Mouse (Mus musculus): ENCODE results near the gene U2af1l4.
A peak's percentile ranks its signal among the peaks of the same experiment; 100 is the strongest.

The U2af1l4 gene

DNA sequence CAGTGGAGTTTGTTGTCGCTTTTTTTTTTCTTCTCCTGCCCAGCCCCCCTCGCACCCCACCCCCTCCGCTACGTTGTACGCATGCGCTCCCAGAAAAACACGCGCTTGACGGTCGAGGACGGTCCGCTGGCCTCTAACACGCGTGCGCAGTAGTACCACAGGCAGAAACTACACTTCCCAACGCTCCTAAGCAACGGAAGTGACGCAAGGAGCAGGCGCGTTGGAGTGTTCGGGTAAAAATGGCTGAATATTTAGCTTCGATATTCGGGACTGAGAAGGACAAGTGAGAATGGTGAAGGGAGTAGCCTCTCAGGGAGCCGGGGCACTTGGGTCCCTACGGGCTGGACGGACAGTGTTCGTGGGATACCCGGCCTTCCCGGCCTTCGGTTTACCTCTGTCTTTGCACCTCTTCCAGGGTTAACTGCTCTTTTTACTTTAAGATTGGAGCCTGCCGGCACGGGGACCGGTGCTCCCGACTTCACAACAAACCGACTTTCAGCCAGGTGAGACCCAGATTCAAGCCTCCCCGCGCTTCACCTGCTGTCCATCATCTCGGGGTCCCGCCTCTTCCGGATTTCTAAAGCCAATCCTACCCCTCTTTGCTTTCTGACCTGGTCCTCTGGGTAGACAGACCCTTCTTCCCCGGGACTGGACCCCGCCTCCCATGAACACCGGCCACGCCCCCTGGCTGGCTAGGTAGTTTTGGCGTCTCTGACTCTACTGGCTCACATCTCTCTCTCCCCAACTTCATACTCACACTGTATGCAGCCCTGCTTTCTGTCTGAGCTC is at the start of gene U2af1l4, which contains the start of the genes Gm49396 and Psenen:
Gene U2af1l4, plus strand, starts transcription at position 185 of the 789 bp plus-strand sequence.
Gene Gm49396, plus strand, starts transcription at position 228 of the 789 bp plus-strand sequence.
Gene Psenen, minus strand, starts transcription at position 511 of the 789 bp plus-strand sequence.
- peak; percentile 82 to 92 for DNase-seq (ENCODE audit: low spot score in 2 of 2)

- no peak for DNase-seq (ENCODE audit: low spot score in 2 of 2)
Observed at GRCm38 (mm10) chr7:30515003-30515760, 47.9 kb upstream of the U2af1l4 start.

DNA sequence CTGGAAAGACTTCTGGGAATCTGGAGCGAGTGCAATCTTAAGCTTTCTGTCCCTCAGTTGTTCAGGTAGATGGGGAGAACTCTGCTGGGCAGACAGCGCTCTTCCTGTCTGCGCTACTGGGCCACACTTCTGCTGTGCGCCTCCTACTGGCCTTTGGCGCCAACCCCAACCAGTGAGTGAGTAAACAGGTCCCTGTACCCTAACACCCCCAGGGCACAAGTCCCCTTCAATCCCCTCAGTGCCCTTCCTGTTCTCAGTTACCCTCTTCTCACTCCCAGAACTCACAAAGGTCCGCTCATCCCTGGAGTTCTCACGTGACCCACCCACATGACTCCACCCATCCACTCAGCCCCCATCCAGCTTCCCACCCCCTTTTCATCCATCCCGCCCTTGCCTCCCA is 44.8 kb upstream of the U2af1l4 start:
- no peak for DNase-seq (ENCODE audit: low spot score in 2 of 2)

DNA sequence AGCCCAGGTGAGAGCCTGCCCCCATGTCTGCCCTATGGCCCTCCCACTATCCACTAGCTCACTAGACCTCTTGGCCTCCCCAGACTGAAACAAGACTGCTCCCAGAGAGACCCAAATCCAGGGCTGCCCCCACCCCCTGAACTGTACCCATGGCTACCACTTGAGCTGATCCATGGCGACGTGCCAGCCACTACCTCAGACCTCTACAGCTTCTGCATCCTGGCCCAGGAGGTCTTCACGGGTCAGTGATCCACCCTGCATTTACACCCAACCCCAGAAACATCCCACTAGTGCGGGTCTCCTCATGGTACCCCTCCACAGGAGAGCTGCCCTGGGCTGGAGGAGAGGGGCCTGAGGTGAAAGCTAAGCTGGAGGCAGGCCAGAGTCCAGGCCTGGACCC is 42.7 kb upstream of the U2af1l4 start:
- no peak for DNase-seq (ENCODE audit: low spot score in 2 of 2)

- no peak for DNase-seq (ENCODE audit: low spot score in 2 of 2)
Observed at GRCm38 (mm10) chr7:30520856-30521255, 42.2 kb upstream of the U2af1l4 start.

GRCm38 (mm10) chr7:30522871-30523270 is 40.2 kb upstream of the U2af1l4 start:
- no peak for DNase-seq (ENCODE audit: low spot score in 2 of 2)

GRCm38 (mm10) chr7:30524487-30524886 is 38.6 kb upstream of the U2af1l4 start:
- DNase-seq (ENCODE audit: low spot score in 2 of 2), result no peak

- DNase-seq (ENCODE audit: low spot score in 2 of 2), result no peak
Observed at GRCm38 (mm10) chr7:30525954-30526353, 37.1 kb upstream of the U2af1l4 start.

DNA sequence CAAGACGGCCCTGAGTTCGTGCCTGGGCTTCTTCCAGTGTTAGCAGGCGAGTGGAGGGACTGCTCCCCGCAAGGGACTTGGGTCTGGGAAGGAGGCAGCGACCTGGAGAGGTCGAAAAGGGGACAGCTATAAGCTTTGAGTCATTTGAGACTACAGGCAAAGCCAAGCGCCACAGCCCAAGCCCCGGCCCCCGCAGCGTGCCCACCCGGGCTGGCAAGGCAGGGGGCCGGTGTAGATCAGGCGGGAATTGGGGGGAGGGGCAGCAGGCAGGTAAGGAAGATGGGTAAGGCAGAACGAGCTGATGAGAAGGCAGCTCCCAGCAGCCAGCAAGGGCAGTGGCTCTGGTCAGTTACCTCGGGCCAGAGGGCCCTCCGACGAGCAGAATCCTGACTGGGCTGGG is 36.7 kb upstream of the U2af1l4 start:
- no peak for DNase-seq (ENCODE audit: low spot score in 2 of 2)

- no peak for DNase-seq (ENCODE audit: low spot score in 2 of 2)
Observed at GRCm38 (mm10) chr7:30526981-30527380, 36.1 kb upstream of the U2af1l4 start.

DNA sequence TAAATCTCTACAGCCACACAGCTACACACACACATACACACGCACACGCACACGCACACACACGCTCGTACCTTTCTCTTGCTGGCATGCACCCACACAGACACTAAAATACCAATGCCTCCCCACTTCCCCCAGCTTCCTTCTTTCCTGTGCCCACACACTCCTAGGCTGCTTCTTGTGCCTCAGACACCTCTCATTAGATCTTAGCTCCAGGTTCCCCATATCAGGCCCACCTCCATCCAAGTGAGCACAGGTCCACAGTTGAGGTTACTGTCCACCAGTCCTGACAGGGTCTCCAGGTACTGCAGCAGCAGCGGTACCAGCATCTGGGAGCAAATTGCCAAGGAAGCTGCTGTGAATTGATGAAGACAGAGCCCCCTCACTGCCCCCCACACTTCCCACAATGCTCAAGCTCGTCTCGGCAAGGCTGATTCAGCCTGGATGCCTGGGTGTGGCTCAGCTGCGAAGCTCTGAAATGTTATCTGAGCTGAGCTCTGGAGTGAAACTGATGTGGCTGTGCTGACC is 31.7 kb upstream of the U2af1l4 start:
- peak in 1 of 2 experiments; percentile 63 for DNase-seq (ENCODE audit: low spot score in 2 of 2)

GRCm38 (mm10) chr7:30532931-30533330 is 30.2 kb upstream of the U2af1l4 start:
- no peak for DNase-seq (ENCODE audit: low spot score in 2 of 2)

GRCm38 (mm10) chr7:30533941-30534632 is 29.0 kb upstream of the U2af1l4 start:
- DNase-seq (ENCODE audit: low spot score in 2 of 2), result no peak

DNA sequence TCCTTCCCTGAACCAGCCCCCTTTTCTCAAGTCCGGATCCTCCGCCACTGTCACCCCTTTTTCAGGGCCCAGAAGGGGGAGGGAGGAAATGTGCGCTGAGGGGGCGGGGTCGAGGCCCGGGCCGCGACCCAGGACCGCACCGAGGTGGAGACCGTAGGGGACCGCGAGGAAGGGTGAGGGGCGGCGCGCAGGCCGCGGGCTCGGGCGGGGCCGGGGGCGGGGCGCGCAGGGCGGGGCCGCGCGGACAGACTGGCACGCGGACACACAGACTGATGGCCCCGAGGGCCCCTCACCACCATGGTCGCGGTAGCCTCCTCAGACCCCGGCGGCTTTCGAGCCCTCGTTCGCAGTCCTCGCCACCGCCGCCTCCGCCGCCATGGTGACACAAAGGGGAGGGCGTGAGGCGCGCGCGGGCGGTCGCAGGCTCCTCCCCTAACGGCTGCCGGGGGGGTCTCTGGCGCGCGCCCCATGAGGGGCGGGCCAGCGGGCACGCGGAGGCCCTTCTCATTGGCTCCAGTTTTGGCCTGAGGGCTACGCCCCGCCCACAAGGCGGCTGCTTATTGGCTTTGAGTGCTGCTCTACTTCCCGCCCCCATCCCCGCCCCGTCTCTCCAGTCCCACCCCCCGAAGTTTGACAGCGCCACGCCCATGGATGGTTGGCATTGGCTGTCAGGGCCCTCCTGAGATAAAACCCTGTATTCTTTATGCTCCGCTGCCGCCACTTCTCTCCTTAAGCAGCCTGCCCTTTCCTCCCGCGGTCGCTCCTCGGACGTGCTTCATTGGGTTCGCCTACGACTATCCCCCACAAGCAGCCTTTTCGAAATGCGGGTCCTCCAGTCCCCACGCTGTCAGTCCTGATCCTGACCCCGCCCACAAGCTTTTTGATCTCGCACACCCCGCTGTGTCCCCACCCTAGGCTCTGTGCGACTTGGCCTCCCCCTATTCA is 28.2 kb upstream of the U2af1l4 start, which contains the start of gene Arhgap33:
Gene Arhgap33, minus strand, starts transcription at position 428 of the 945 bp plus-strand sequence.
- DNase-seq (ENCODE audit: low spot score in 2 of 2), result peak; percentile 86 to 94

DNA sequence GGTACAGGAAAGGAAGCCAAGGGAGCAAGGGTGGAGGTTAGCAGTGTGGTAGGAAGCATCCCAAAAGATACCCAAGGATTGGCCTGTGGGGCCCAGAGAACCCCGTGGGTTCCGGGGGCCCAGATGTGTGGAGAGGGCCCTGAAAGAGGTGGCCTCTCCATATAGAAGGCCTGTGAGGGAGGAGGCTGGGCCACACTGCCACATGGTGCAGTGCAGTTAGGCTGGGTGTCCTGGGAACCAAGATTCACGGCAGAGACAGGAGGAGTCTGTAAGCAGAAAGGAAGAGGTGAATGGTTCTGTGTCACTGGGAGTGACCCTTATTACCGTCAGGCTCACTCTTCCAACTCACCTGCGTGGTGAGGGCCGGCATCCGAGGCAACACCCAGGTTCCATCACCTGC is 22.5 kb upstream of the U2af1l4 start:
- DNase-seq (ENCODE audit: low spot score in 2 of 2), result no peak

- DNase-seq (ENCODE audit: low spot score in 2 of 2), result no peak
Observed at GRCm38 (mm10) chr7:30544327-30544726, 18.8 kb upstream of the U2af1l4 start.

GRCm38 (mm10) chr7:30549880-30550279 is 13.2 kb upstream of the U2af1l4 start:
- no peak for DNase-seq (ENCODE audit: low spot score in 2 of 2)

DNA sequence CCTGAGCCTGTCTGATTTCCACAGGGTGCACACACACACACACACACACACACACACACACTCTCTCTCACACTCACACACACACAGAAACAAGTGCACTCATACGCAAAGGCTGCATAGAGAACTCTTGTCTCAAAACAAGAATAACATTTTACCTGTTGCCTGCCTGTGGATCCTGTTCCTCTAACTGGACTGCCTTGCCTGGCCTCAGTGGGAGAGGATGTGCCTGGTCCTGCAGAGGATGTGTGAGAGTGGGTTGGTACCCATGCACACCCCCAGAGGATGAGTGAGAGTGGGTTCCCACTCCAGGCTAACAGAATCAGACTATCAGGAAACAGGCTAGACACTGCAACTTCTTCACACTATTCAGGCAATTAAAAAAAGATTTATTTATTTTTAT is 12.5 kb upstream of the U2af1l4 start:
- no peak for DNase-seq (ENCODE audit: low spot score in 2 of 2)

- no peak for DNase-seq (ENCODE audit: low spot score in 2 of 2)
Observed at GRCm38 (mm10) chr7:30551445-30552101, 11.5 kb upstream of the U2af1l4 start.
